Mouse (Mus musculus) limb, embryonic 15.5 days (tissue): Measurements from ENCODE around the gene Cyp3a11. TPM values are rescaled to one million over a fixed set of nuclear protein-coding genes. Genes with fewer than 3 reads are reported as not detected.

ENCODE experiments used
- polyA plus RNA-seq: library from polyadenylated mRNA; unstranded; fragments of >200 nt; fragmentation: Nextera tagmentation; extraction: Ambion mirVana; gene quantifications from 2 replicates; pipeline ENCODE4 v1.2.1, GENCODE M21; 2015

Gene Cyp3a11
- polyA plus RNA-seq, 1 experiment from 2014 or later, result 0.10 TPM

Other genes starting within 250 kb of the Cyp3a11 start
- gene Cyp3a41a, start 159.8 kb downstream of the Cyp3a11 start, polyA plus RNA-seq, result not detected in 2 replicates
- not detected in 2 replicates for gene Cyp3a44, start 74.1 kb downstream of the Cyp3a11 start, polyA plus RNA-seq
- not detected in 2 replicates for gene Cyp3a25, start 129.7 kb upstream of the Cyp3a11 start, polyA plus RNA-seq
- gene Cyp3a59, start 199.3 kb upstream of the Cyp3a11 start, polyA plus RNA-seq, result not detected in 2 replicates